Mouse (Mus musculus) midbrain, embryonic 12.5 days (tissue): ENCODE measurements around the gene Grin2a. TPM values are rescaled to one million over a fixed set of nuclear protein-coding genes. Genes with fewer than 3 reads are reported as not detected.

Experiments
- polyA plus RNA-seq: library from polyadenylated mRNA; unstranded; fragments of >200 nt; fragmentation: Nextera tagmentation; extraction: Ambion mirVana; gene quantifications from 2 replicates; pipeline ENCODE4 v1.2.1, GENCODE M21; 2016

The Grin2a gene
- polyA plus RNA-seq, 1 experiment from 2014 or later: 2.8 TPM

Other genes with a start within 250 kb of the Grin2a start
- gene Rpl39l, start 174.7 kb upstream of the Grin2a start, polyA plus RNA-seq: 0.30 and 0.46 TPM in 2 replicates
- 0.71 and 0.81 TPM in 2 replicates for gene Atf7ip2, start 197.2 kb upstream of the Grin2a start, polyA plus RNA-seq